Mouse (Mus musculus) left cerebral cortex, adult 9 months (tissue): ENCODE measurements at regions not wholly inside any gene's neighbourhood (a gene's known extent, or its start where the extent isn't known, plus 50 kb on each side); places are given as distances from the start of the nearest gene placed in this dataset.
"Not testable (repeated sequence)": the region's sequence is repeated elsewhere in the genome, so short reads cannot be mapped to it uniquely, and the experiment has no call there.

Source experiments
- DNase-seq, 2 experiments: peaks; one replicate each; pipeline ENCODE4 v3.0.0; 2022; ENCODE audit warnings: low spot score in 2 of 2

GRCm38 (mm10) chr12:40898414-40899027 is 125.4 kb upstream of the Immp2l start:
- no peak for DNase-seq

DNA sequence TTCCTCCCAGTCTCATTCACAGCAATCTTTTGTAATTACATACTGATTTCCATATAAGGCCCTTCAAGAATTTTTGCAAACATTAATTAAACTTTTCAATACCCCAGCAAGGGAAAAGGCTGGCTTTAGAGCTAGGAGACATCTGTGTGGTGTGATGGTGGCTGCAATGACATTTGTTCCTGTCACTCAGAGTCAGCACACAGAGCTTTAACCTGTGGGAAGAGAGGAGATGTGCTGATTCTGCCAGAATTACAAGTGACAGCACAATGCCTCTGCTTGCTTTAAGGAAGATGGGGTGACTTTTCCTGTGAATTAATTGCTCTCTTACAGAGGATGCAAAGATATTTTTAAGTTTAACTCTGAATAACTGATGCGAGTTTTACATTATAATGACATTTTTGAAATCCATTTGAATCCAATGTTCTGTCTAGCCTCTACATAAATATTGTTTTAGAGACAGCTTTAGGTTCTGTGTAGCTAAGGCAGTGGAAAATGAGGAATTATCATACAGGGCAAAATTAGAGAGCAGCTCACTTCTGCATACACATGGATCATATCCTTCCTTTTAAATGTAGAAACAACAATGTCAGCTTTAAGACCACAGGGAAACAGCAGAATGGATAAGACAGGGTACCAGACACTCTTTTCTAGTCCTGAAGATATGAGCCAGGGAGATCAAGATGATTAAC is 118.1 kb upstream of the Immp2l start:
- DNase-seq: no peak

GRCm38 (mm10) chr12:40906807-40907206 is 117.1 kb upstream of the Immp2l start:
- DNase-seq: no peak

DNA sequence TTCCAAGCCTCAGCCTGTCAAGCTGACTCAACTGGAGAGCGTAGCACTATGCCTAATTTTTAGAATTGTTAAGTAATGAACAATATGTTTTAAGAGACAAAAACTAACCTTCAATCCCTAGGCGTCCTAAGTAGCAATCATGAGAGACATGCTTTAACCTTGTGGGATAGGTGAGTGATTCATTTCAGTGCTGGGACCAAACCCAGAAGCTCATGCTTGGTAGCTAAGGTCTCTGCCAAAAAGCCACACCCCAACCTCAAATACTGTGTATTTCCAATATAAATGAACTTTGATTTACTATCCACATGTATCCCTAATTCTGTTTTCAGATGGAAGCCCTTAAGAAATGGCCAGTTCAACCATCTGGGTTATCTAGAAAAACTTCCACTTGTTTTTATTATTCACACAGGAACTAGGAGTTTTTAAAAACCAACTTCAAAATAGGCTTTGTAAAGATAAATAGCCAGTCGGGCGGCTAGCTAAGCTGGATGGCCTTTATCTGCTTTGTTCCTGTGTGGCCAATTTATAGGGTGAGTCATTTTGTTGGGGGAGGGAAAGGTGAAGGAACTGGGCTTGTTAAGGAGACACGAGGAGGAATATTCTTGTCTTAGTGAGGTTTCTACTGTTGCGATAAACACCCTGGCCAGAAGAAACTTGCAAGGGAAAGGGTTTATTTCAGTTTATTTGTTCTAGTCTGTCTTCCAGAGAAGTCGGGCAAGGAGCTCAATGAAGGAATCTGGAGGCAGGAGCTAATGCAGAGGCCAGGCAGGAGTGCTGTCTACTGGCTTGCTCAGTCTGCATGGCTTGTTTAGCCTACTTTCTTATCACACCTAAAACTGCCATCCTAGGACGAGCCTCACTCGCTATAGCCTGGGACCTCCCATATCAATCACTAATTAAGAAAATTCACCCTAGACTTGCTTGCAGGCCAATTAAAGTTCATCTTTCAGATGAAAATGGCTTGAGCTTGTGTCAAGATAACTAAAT is 114.8 kb upstream of the Immp2l start:
- no peak for DNase-seq

DNA sequence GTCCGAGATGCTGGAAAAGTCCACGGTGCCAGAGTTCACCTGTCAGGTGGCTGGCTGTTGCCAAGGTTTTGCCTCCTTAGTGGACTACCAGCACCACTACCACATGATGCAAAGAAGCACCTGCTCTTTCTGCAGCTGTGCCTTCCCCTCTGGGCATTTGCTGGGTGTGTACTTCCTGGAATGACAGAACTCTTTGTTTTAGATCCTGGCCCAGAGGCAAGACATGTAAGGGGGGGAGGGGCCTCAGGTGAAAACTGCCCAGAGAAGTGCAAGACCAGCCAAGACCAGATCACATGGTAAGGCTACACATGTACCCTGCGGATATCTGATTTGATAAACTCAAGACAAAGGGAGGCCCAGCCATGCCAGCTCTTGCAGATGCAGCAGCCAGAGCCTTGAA is 106.4 kb upstream of the Immp2l start:
- DNase-seq: no peak

- no peak for DNase-seq
Observed at GRCm38 (mm10) chr12:40921988-40922387, 101.9 kb upstream of the Immp2l start.

DNA sequence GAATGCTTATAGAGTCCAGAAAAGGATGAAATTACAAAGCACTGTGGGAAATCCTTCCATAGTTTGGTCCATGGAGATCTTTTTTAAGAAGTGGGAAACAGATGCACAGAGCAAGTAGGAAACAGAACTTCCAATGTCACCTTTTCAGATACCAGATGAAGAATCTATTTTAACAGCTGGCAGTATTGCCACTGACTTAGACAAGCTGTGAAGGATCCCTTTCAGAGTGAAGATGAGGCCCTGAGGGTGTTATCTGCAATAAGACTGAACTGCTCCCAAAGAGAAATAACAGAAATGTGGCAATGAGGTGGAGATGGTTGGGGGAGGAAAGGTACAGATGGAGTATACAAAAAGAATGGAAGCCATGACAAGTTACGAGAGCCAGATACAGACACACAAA is 97.2 kb upstream of the Immp2l start:
- DNase-seq: peak; percentile 8 to 10

GRCm38 (mm10) chr12:40929409-40929808 is 94.5 kb upstream of the Immp2l start:
- DNase-seq: not testable (repeated sequence)

DNA sequence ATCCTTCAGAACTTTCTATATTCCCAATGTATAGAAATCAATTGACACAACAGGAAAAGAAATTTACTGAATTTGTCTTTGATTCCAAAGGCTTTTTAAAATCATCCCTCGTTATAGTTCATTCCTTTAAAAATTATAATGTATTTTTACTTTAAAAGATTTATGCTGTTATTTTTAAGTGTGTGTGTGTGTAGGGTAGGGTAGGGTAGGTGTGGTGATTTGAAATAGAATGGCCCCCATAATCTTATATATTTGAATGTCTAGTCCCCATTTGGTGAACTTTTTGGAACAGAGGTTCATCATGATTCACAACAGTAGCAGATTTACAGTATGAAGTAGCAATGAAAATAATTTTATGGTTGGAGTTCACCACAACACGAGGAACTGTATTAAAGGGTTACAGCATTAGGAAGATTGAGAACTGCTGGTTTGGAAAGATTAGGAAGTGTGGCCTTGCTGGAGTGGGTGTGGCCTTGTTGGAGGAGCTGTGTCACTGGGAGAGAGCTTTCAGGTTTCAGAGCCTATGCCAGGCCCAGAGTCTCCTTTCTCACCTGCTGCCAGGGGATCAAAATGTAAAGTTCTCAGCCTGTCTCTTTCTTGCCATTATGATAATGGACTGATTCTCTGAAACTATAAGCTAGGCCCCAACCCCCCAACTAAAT is 88.7 kb upstream of the Immp2l start:
- DNase-seq: no peak

GRCm38 (mm10) chr12:40937037-40937436 is 86.9 kb upstream of the Immp2l start:
- no peak for DNase-seq

DNA sequence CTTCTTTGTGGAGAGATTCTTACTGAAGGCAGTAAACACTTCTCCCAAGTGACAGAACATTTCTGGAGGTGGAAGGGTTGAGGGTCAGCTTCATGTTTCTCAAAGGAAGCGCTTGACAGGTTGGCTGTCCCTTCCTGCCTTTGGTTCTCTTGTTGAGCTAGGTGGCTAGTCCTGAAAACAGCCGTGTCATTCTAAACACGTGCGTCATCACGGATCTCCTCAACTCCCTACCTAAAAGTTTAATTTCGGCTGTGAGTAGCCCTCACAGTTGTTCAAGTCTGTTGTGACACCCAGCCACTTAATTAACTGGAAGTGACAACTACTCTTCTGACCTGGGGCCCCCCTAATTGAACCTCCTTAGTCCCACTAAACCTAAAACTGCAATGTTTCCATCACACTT is 77.0 kb upstream of the Immp2l start:
- no peak for DNase-seq

GRCm38 (mm10) chr12:40949580-40949979 is 74.3 kb upstream of the Immp2l start:
- no peak for DNase-seq

GRCm38 (mm10) chr12:40958536-40958935 is 65.4 kb upstream of the Immp2l start:
- DNase-seq: no peak

- DNase-seq: no peak
Observed at GRCm38 (mm10) chr12:40964996-40965395, 58.9 kb upstream of the Immp2l start.

DNA sequence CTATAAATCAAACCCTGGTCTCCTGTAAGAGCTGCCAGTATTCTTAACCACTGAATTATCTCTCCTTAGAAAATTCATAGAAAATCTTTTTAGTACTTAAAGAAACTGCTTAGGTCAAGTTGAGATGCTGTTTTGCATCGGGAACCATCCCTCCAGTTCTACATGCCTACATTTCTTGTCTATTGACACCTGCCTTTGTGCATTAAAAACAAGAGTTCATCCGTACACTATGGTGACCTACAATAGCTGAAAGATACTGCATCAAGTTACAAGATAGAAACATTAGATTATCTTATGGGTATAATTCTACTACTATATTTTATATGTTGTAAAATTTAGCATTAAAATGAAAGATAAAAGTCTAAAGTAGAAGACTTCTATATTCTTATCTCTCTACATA is 57.6 kb upstream of the Immp2l start:
- no peak for DNase-seq

GRCm38 (mm10) chr12:40966723-40967122 is 57.2 kb upstream of the Immp2l start:
- not testable (repeated sequence) for DNase-seq

GRCm38 (mm10) chr12:40972844-40973243 is 51.0 kb upstream of the Immp2l start:
- no peak for DNase-seq
